Mouse (Mus musculus): Measurements from ENCODE around the gene Fbxw8. TPM values are rescaled to one million over a fixed set of nuclear protein-coding genes. Genes with fewer than 3 reads are reported as not detected.

Fbxw8 gene
- polyA plus RNA-seq, 1 experiment: 72.5 TPM

GRCm38 (mm10) chr5:118081374-118081949 is 73.8 kb downstream of the Fbxw8 start:
- H3K79me2 ChIP-seq (ENCODE audit: control insufficient read depth, insufficient read depth): peaks cover 4% of the 10 kb centered on the region
- no peak overlapping the region for H3ac ChIP-seq (ENCODE audit: control insufficient read depth, insufficient read length, low read depth)
- H3K79me3 ChIP-seq (ENCODE audit: low read depth): no peaks in the 10 kb centered on the region
- TF ChIP-seq MYOD1 (IDR thresholded peaks at IDR 0.05; ENCODE audit: control insufficient read depth, insufficient read length, low read depth) (no peak), CEBPB (IDR thresholded peaks at IDR 0.05; ENCODE audit: low read depth) (no peak), MYOG (IDR thresholded peaks at IDR 0.05; ENCODE audit: control insufficient read depth, extremely low read depth, insufficient read length) (no peak), USF1 (IDR thresholded peaks at IDR 0.05; ENCODE audit: low read depth) (no peak), MAX (IDR thresholded peaks at IDR 0.05) (no peak), CTCF (IDR thresholded peaks at IDR 0.05; ENCODE audit: control insufficient read depth, insufficient read depth, insufficient read length) (no peak), FOSL1 (IDR thresholded peaks at IDR 0.05; ENCODE audit: insufficient read depth, low read length, poor library complexity, severe bottlenecking) (no peak)
- H3K36me3 ChIP-seq (ENCODE audit: control insufficient read depth, insufficient read depth): peaks cover 26% of the 10 kb centered on the region
- H3K4me3 ChIP-seq (ENCODE audit: insufficient read depth, poor library complexity, severe bottlenecking): no peak overlapping the region
- H3K27me3 ChIP-seq (ENCODE audit: control insufficient read depth, insufficient read depth, insufficient read length): no peaks in the 10 kb centered on the region

GRCm38 (mm10) chr5:118079839-118080250 is 75.4 kb downstream of the Fbxw8 start:
- no peaks in the 10 kb centered on the region for H3K79me2 ChIP-seq (ENCODE audit: control insufficient read depth, insufficient read depth)
- no peaks in the 10 kb centered on the region for H3K79me3 ChIP-seq (ENCODE audit: low read depth)
- no peaks in the 10 kb centered on the region for H3K27me3 ChIP-seq (ENCODE audit: control insufficient read depth, insufficient read depth, insufficient read length)
- H3K36me3 ChIP-seq (ENCODE audit: control insufficient read depth, insufficient read depth): peaks cover 42% of the 10 kb centered on the region
- H3K4me3 ChIP-seq (ENCODE audit: insufficient read depth, poor library complexity, severe bottlenecking): no peak overlapping the region
- peak; percentile 44 for TF ChIP-seq MYOD1 (IDR thresholded peaks at IDR 0.05; ENCODE audit: control insufficient read depth, insufficient read length, low read depth)
- TF ChIP-seq USF1 (IDR thresholded peaks at IDR 0.05; ENCODE audit: low read depth): no peak
- TF ChIP-seq CEBPB (IDR thresholded peaks at IDR 0.05; ENCODE audit: low read depth): no peak
- TF ChIP-seq MAX (IDR thresholded peaks at IDR 0.05): no peak
- no peak overlapping the region for H3ac ChIP-seq (ENCODE audit: control insufficient read depth, insufficient read length, low read depth)

- H3ac ChIP-seq (ENCODE audit: control insufficient read depth, insufficient read length, low read depth): no peak overlapping the region
- TF ChIP-seq MYOG (IDR thresholded peaks at IDR 0.05; ENCODE audit: control insufficient read depth, extremely low read depth, insufficient read length) (no peak), CTCF (IDR thresholded peaks at IDR 0.05; ENCODE audit: control insufficient read depth, insufficient read depth, insufficient read length) (no peak), FOSL1 (IDR thresholded peaks at IDR 0.05; ENCODE audit: insufficient read depth, low read length, poor library complexity, severe bottlenecking) (peak; percentile 35), MYOD1 (IDR thresholded peaks at IDR 0.05; ENCODE audit: control insufficient read depth, insufficient read length, low read depth) (peak; percentile 83), CEBPB (IDR thresholded peaks at IDR 0.05; ENCODE audit: low read depth) (no peak)
- H3K36me3 ChIP-seq (ENCODE audit: control insufficient read depth, insufficient read depth): peaks cover 45% of the 10 kb centered on the region
These were observed 75.9 kb downstream of the Fbxw8 start for GRCm38 (mm10) chr5:118079354-118079753.

GRCm38 (mm10) chr5:118078550-118078949 is 76.7 kb downstream of the Fbxw8 start:
- TF ChIP-seq MAX (IDR thresholded peaks at IDR 0.05): peak; percentile 15
- TF ChIP-seq CEBPB (IDR thresholded peaks at IDR 0.05; ENCODE audit: low read depth): no peak
- peak; percentile 62 for TF ChIP-seq MYOD1 (IDR thresholded peaks at IDR 0.05; ENCODE audit: control insufficient read depth, insufficient read length, low read depth)
- no peak for TF ChIP-seq MYOG (IDR thresholded peaks at IDR 0.05; ENCODE audit: control insufficient read depth, extremely low read depth, insufficient read length)
- TF ChIP-seq USF1 (IDR thresholded peaks at IDR 0.05; ENCODE audit: low read depth): no peak
- Histone ChIP-seq H3K4me3 (ENCODE audit: insufficient read depth, poor library complexity, severe bottlenecking) (no peak overlapping the region), H3ac (ENCODE audit: control insufficient read depth, insufficient read length, low read depth) (no peak overlapping the region), H3K27me3 (ENCODE audit: control insufficient read depth, insufficient read depth, insufficient read length) (no peaks in the 10 kb centered on the region), H3K79me3 (ENCODE audit: low read depth) (no peaks in the 10 kb centered on the region), H3K79me2 (ENCODE audit: control insufficient read depth, insufficient read depth) (no peaks in the 10 kb centered on the region), H3K36me3 (ENCODE audit: control insufficient read depth, insufficient read depth) (peaks cover 45% of the 10 kb centered on the region)

More at GRCm38 (mm10) chr5:118079354-118079753, 75.9 kb downstream of the Fbxw8 start:
- H3K79me3 ChIP-seq (ENCODE audit: low read depth): no peaks in the 10 kb centered on the region
- no peaks in the 10 kb centered on the region for H3K79me2 ChIP-seq (ENCODE audit: control insufficient read depth, insufficient read depth)
- no peak overlapping the region for H3K4me3 ChIP-seq (ENCODE audit: insufficient read depth, poor library complexity, severe bottlenecking)
- H3K27me3 ChIP-seq (ENCODE audit: control insufficient read depth, insufficient read depth, insufficient read length): no peaks in the 10 kb centered on the region

- H3K27me3 ChIP-seq (ENCODE audit: control insufficient read depth, insufficient read depth, insufficient read length): no peaks in the 10 kb centered on the region
- no peak for TF ChIP-seq CEBPB (IDR thresholded peaks at IDR 0.05; ENCODE audit: low read depth)
- no peak for TF ChIP-seq MYOG (IDR thresholded peaks at IDR 0.05; ENCODE audit: control insufficient read depth, extremely low read depth, insufficient read length)
- TF ChIP-seq MAX (IDR thresholded peaks at IDR 0.05): no peak
- TF ChIP-seq CTCF (IDR thresholded peaks at IDR 0.05; ENCODE audit: control insufficient read depth, insufficient read depth, insufficient read length): no peak
- TF ChIP-seq USF1 (IDR thresholded peaks at IDR 0.05; ENCODE audit: low read depth): no peak
- no peaks in the 10 kb centered on the region for H3K79me2 ChIP-seq (ENCODE audit: control insufficient read depth, insufficient read depth)
- no peak overlapping the region for H3ac ChIP-seq (ENCODE audit: control insufficient read depth, insufficient read length, low read depth)
- H3K79me3 ChIP-seq (ENCODE audit: low read depth): no peaks in the 10 kb centered on the region
- no peak overlapping the region for H3K4me3 ChIP-seq (ENCODE audit: insufficient read depth, poor library complexity, severe bottlenecking)
- H3K36me3 ChIP-seq (ENCODE audit: control insufficient read depth, insufficient read depth): peaks cover 45% of the 10 kb centered on the region
These were observed 78.3 kb downstream of the Fbxw8 start for GRCm38 (mm10) chr5:118076721-118077592.
